Mouse (Mus musculus) central nervous system, embryonic 18 days (tissue): ENCODE measurements around the gene Bmp7. TPM values are rescaled to one million over a fixed set of nuclear protein-coding genes. Genes with fewer than 3 reads are reported as not detected.

ENCODE experiments used
- polyA plus RNA-seq: library from polyadenylated mRNA; depleted of rRNA; stranded (reverse); fragments of >200 nt; gene quantifications from 2 replicates; pipeline ENCODE4 v1.2.3, GENCODE M21; 2012; rRNA removed

Gene Bmp7
- 12.3 and 14.4 TPM in 2 replicates for polyA plus RNA-seq

GRCm38 (mm10) chr2:172940003-172940798 lies at the start of gene Bmp7:
Bmp7 (minus strand) TSS chr2:172940321.

GRCm38 (mm10) chr2:172977409-172978130 lies 37.4 kb upstream of the Bmp7 start, which contains the start of gene Spo11:
Spo11 (plus strand) TSS chr2:172977700.

Other genes starting within 250 kb of the Bmp7 start
- 1.5 and 1.9 TPM in 2 replicates for gene Spo11, start 37.4 kb upstream of the Bmp7 start, polyA plus RNA-seq
- 127 and 138 TPM in 2 replicates for gene Rae1, start 59.8 kb upstream of the Bmp7 start, polyA plus RNA-seq
- 15.3 and 20.8 TPM in 2 replicates for gene Rbm38, start 80.2 kb upstream of the Bmp7 start, polyA plus RNA-seq
- gene Ctcfl, start 179.2 kb upstream of the Bmp7 start, polyA plus RNA-seq: not detected in 2 replicates
- 0.03 TPM in 1 of 2 replicates, not detected in the other for gene Pck1, start 212.7 kb upstream of the Bmp7 start, polyA plus RNA-seq